Mouse (Mus musculus): ENCODE measurements around the gene C1s2. TPM values are rescaled to one million over a fixed set of nuclear protein-coding genes. Genes with fewer than 3 reads are reported as not detected.
"Not testable (repeated sequence)": the region's sequence is repeated elsewhere in the genome, so short reads cannot be mapped to it uniquely, and the experiment has no call there.

The C1s2 gene
- polyA plus RNA-seq, 1 experiment, result 0.20 TPM

DNA sequence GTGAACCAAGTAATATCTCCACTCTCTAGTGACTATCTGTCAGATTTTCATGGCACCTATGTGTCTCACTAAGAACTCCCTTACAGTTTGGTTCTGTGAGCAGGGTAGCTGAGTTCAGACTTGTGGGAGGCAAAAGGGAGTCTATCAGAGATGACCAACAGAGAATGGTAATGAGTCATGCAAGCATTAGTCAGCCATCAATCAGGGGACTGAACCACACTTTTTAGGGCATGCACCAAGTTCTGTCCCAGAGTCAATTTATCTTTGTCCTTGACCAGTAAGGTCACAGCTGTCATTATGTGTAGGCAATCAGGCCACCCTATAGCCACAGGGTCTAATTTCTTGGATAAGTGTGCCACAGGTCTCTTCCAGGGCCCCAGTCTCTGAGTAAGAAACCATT, 47.1 kb downstream of the C1s2 start:
- DNase-seq, result no peak
- Histone ChIP-seq H3K4me1 (ENCODE audit: control insufficient read depth, insufficient read depth, low read length) (no peaks in the 10 kb centered on the region), H3K4me3 (ENCODE audit: insufficient read depth, low read depth, low read length) (no peak overlapping the region), H3K27ac (ENCODE audit: insufficient read depth, low read depth, low read length) (no peak overlapping the region), H3K27me3 (replicated peaks; ENCODE audit: control insufficient read depth, insufficient read depth, low read length) (no peaks in the 10 kb centered on the region), H3K36me3 (ENCODE audit: control insufficient read depth, insufficient read depth, low read length) (no peaks in the 10 kb centered on the region)
- no peak for TF ChIP-seq POLR2A (IDR thresholded peaks at IDR 0.05; ENCODE audit: low read depth, low read length)
- no peak for TF ChIP-seq CTCF (conservative IDR thresholded peaks at IDR 0.05; ENCODE audit: insufficient read depth, insufficient read length, low read depth, low read length)

DNA sequence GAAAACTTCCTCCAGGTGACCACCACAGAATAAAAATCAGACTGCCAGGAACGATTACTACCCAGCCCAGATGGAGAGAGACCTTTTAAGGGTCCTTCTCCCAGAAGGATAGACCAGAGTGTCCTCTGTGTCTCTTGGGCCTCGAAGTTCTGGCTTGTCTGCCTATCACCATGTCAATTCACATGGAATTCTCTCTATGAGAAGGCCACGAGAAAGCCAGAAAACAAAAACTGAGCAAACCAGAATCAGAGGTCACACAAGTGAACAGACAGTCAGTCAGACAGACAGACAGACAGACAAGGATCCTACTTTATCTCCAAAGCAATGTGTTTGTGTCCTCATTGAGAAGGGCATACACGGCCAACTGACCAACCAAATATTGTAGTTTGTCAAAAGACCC, 49.6 kb downstream of the C1s2 start:
- no peak overlapping the region for H3K27ac ChIP-seq (ENCODE audit: insufficient read depth, low read depth, low read length)
- no peaks in the 10 kb centered on the region for H3K4me1 ChIP-seq (ENCODE audit: control insufficient read depth, insufficient read depth, low read length)
- WGBS, result 74% methylated on average over 4 of the region's 4 CpGs
- H3K27me3 ChIP-seq (replicated peaks; ENCODE audit: control insufficient read depth, insufficient read depth, low read length), result no peaks in the 10 kb centered on the region
- no peak for TF ChIP-seq CTCF (conservative IDR thresholded peaks at IDR 0.05; ENCODE audit: insufficient read depth, insufficient read length, low read depth, low read length)
- no peak for TF ChIP-seq POLR2A (IDR thresholded peaks at IDR 0.05; ENCODE audit: low read depth, low read length)
- no peak overlapping the region for H3K4me3 ChIP-seq (ENCODE audit: insufficient read depth, low read depth, low read length)
- no peak for DNase-seq
- no peaks in the 10 kb centered on the region for H3K36me3 ChIP-seq (ENCODE audit: control insufficient read depth, insufficient read depth, low read length)

DNA sequence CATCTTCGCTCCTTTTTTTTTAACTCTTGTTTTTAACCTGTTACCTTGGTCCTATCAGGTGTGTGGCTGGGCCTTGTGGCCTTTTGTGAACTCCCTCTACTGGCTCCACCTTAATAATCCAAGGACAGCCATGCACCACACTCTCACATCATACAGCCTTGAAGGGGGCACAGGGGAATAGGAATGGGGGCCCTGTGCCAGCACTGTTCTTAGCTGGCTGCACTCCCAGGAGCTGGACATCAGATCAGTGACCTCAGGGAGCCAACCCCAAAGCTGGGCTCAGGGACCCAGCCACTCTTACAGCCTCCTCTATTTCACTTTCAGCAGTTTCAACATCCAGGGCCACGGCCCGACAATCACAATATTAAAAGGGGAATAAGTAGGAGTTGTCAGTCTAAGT, 50.1 kb downstream of the C1s2 start:
- H3K4me3 ChIP-seq (ENCODE audit: insufficient read depth, low read depth, low read length), result no peak overlapping the region
- TF ChIP-seq CTCF (conservative IDR thresholded peaks at IDR 0.05; ENCODE audit: insufficient read depth, insufficient read length, low read depth, low read length) (no peak), POLR2A (IDR thresholded peaks at IDR 0.05; ENCODE audit: low read depth, low read length) (no peak)
- no peaks in the 10 kb centered on the region for H3K36me3 ChIP-seq (ENCODE audit: control insufficient read depth, insufficient read depth, low read length)
- no peak for DNase-seq
- H3K27ac ChIP-seq (ENCODE audit: insufficient read depth, low read depth, low read length), result no peak overlapping the region
- H3K27me3 ChIP-seq (replicated peaks; ENCODE audit: control insufficient read depth, insufficient read depth, low read length), result no peaks in the 10 kb centered on the region
- H3K4me1 ChIP-seq (ENCODE audit: control insufficient read depth, insufficient read depth, low read length), result no peaks in the 10 kb centered on the region
- WGBS, result 76% methylated on average over 3 of the region's 3 CpGs

DNA sequence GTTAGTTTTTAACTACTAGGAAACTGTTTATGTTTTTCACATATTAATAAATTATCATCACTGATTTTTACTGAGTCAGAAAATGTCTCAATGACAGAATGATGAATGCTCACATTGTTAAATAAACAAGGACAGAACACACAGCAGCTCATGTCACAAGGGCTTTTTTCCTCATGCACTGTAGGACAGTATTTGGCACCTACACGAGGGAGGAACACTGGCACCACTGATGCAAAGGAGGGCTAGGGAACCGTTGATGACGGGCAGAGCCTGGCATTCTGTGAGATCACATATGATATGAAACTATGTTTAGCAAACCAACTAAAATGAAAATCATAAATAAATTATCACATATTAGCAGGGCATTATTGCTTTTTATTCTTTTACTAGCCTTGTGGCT, 51.0 kb downstream of the C1s2 start:
- no peaks in the 10 kb centered on the region for H3K27me3 ChIP-seq (replicated peaks; ENCODE audit: control insufficient read depth, insufficient read depth, low read length)

DNA sequence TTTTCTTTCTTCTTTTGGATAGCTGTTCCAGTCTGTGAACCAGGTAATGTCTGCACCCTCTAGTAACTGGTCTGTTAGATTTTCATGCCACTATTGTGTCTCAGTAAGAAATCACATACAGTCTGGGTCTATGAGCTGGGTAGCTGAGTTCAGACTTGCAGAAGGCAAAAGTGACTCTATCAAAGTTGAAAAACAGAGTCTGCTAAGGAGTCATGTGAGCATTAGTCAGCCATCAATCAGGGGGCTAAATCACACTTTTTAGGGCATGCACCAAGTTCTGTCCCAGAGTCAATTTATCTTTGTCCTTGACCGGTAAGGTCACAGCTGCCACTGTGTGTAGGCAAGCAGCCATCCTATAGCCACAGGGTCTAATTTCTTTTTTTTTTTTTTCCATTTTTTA, 53.7 kb downstream of the C1s2 start:
- 79% methylated on average over 1 of the region's 1 CpGs for WGBS
- no peak overlapping the region for H3K4me3 ChIP-seq (ENCODE audit: insufficient read depth, low read depth, low read length)
- H3K27me3 ChIP-seq (replicated peaks; ENCODE audit: control insufficient read depth, insufficient read depth, low read length), result no peaks in the 10 kb centered on the region
- H3K36me3 ChIP-seq (ENCODE audit: control insufficient read depth, insufficient read depth, low read length), result no peaks in the 10 kb centered on the region
- H3K4me1 ChIP-seq (ENCODE audit: control insufficient read depth, insufficient read depth, low read length), result no peaks in the 10 kb centered on the region
- no peak overlapping the region for H3K27ac ChIP-seq (ENCODE audit: insufficient read depth, low read depth, low read length)
- DNase-seq, result no peak
- no peak for TF ChIP-seq CTCF (conservative IDR thresholded peaks at IDR 0.05; ENCODE audit: insufficient read depth, insufficient read length, low read depth, low read length)
- TF ChIP-seq POLR2A (IDR thresholded peaks at IDR 0.05; ENCODE audit: low read depth, low read length), result no peak

More for the DNA sequence above, 51.0 kb downstream of the C1s2 start:
- H3K4me1 ChIP-seq (ENCODE audit: control insufficient read depth, insufficient read depth, low read length), result no peaks in the 10 kb centered on the region
- WGBS, result 71% methylated on average over 3 of the region's 3 CpGs
- no peak for DNase-seq
- H3K27ac ChIP-seq (ENCODE audit: insufficient read depth, low read depth, low read length), result no peak overlapping the region
- H3K4me3 ChIP-seq (ENCODE audit: insufficient read depth, low read depth, low read length), result no peak overlapping the region
- no peak for TF ChIP-seq CTCF (conservative IDR thresholded peaks at IDR 0.05; ENCODE audit: insufficient read depth, insufficient read length, low read depth, low read length)
- TF ChIP-seq POLR2A (IDR thresholded peaks at IDR 0.05; ENCODE audit: low read depth, low read length), result no peak
- no peaks in the 10 kb centered on the region for H3K36me3 ChIP-seq (ENCODE audit: control insufficient read depth, insufficient read depth, low read length)

DNA sequence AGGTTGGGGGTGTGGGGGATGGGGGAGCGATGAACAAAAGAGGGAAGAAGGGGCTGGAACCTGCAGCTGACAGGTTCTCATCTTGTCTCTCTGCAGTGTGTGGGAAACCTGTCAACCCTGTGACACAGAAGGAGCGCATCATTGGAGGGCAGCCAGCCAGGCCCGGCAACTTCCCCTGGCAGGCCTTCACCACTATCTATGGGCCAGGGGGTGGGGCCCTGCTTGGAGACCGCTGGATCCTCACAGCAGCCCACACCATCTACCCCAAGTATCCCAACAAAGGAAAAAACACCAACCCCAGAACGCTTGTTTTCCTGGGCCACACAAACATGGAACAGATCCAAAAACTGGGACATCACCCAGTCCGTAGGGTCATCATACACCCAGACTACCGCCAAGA, 55.7 kb downstream of the C1s2 start:
- not testable (repeated sequence) for H3K27ac ChIP-seq (ENCODE audit: insufficient read depth, low read depth, low read length); DNase-seq; H3K4me1 ChIP-seq (ENCODE audit: control insufficient read depth, insufficient read depth, low read length); H3K36me3 ChIP-seq (ENCODE audit: control insufficient read depth, insufficient read depth, low read length); H3K4me3 ChIP-seq (ENCODE audit: insufficient read depth, low read depth, low read length); H3K27me3 ChIP-seq (replicated peaks; ENCODE audit: control insufficient read depth, insufficient read depth, low read length)
- 79% methylated on average over 6 of the region's 7 CpGs for WGBS

DNA sequence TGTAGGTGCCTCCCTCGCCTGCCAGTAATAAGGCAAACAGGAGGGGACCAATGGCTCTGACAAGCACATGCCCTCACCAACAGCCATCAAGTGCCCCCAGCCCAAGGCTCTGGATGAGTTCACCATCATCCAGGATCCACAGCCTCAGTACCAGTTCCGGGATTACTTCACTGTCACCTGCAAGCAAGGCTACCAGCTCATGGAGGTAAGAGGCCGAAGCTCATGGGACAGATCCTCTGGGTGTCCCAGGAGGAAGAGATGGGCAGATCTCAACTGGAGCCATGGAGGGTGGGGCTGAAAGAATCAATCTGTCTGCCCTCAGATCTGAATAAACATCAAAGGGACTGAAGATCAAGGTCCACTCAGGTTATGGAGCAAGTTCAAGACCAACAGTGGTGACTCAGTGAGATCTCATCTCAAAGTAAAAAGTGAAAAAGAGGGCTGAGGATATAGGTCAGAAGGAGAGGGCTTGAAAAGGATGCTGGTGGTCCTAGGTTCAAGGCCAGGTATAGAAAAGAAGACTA, 60.7 kb downstream of the C1s2 start:
- not testable (repeated sequence) for H3K27me3 ChIP-seq (replicated peaks; ENCODE audit: control insufficient read depth, insufficient read depth, low read length); DNase-seq
- WGBS, result 94% methylated on average over 3 of the region's 3 CpGs

More for the DNA sequence above, 60.7 kb downstream of the C1s2 start:
- not testable (repeated sequence) for H3K36me3 ChIP-seq (ENCODE audit: control insufficient read depth, insufficient read depth, low read length); H3K4me3 ChIP-seq (ENCODE audit: insufficient read depth, low read depth, low read length); H3K4me1 ChIP-seq (ENCODE audit: control insufficient read depth, insufficient read depth, low read length); H3K27ac ChIP-seq (ENCODE audit: insufficient read depth, low read depth, low read length)

Other genes with a start within 250 kb of the C1s2 start
- 62.0 and 62.8 TPM in 2 replicates for gene Pex5, start 221.0 kb downstream of the C1s2 start, polyA plus RNA-seq (2012; rRNA removed)
- 12.6 and 15.5 TPM in 2 replicates for gene Clstn3, start 171.3 kb downstream of the C1s2 start, polyA plus RNA-seq (2012; rRNA removed)
- 14.2 and 14.3 TPM in 2 replicates for gene C1rl, start 143.0 kb downstream of the C1s2 start, polyA plus RNA-seq (2012; rRNA removed)
- gene C1ra, start 123.7 kb downstream of the C1s2 start, polyA plus RNA-seq (2012; rRNA removed), result 24.8 and 26.5 TPM in 2 replicates
- gene C1s1, start 93.7 kb downstream of the C1s2 start, polyA plus RNA-seq (2012; rRNA removed), result 34.0 and 38.1 TPM in 2 replicates
- gene C1rb, start 65.8 kb downstream of the C1s2 start, polyA plus RNA-seq (2012; rRNA removed), result not detected in 2 replicates
- gene Lpcat3, start 26.9 kb upstream of the C1s2 start, polyA plus RNA-seq (2012; rRNA removed), result 215 and 231 TPM in 2 replicates
- 50.5 and 67.4 TPM in 2 replicates for gene Emg1, start 76.1 kb upstream of the C1s2 start, polyA plus RNA-seq (2012; rRNA removed)
- gene Phb2, start 76.3 kb upstream of the C1s2 start, polyA plus RNA-seq (2012; rRNA removed), result 181 and 193 TPM in 2 replicates
- gene Ptpn6, start 102.6 kb upstream of the C1s2 start, polyA plus RNA-seq (2012; rRNA removed), result 21.5 and 31.7 TPM in 2 replicates
- gene Grcc10, start 105.3 kb upstream of the C1s2 start, polyA plus RNA-seq (2012; rRNA removed), result 387 and 474 TPM in 2 replicates
- gene Gm45234, start 119.9 kb upstream of the C1s2 start, polyA plus RNA-seq (2012; rRNA removed), result not detected in 2 replicates
- gene Atn1, start 120.4 kb upstream of the C1s2 start, polyA plus RNA-seq (2012; rRNA removed), result 49.1 and 65.4 TPM in 2 replicates
- gene Eno2, start 133.6 kb upstream of the C1s2 start, polyA plus RNA-seq (2012; rRNA removed), result 2.6 and 3.2 TPM in 2 replicates
- 0.41 and 0.66 TPM in 2 replicates for gene Lrrc23, start 143.6 kb upstream of the C1s2 start, polyA plus RNA-seq (2012; rRNA removed)
- 33.7 and 36.7 TPM in 2 replicates for gene Spsb2, start 172.6 kb upstream of the C1s2 start, polyA plus RNA-seq (2012; rRNA removed)
- 1,044 and 1,055 TPM in 2 replicates for gene Tpi1, start 178.2 kb upstream of the C1s2 start, polyA plus RNA-seq (2012; rRNA removed)
- gene Usp5, start 193.4 kb upstream of the C1s2 start, polyA plus RNA-seq (2012; rRNA removed), result 66.2 and 74.0 TPM in 2 replicates
- 4.2 and 4.3 TPM in 2 replicates for gene Cdca3, start 193.5 kb upstream of the C1s2 start, polyA plus RNA-seq (2012; rRNA removed)
- gene Gnb3, start 204.2 kb upstream of the C1s2 start, polyA plus RNA-seq (2012; rRNA removed), result 0.16 and 0.41 TPM in 2 replicates
- 15.8 and 19.1 TPM in 2 replicates for gene P3h3, start 221.7 kb upstream of the C1s2 start, polyA plus RNA-seq (2012; rRNA removed)
- gene Gpr162, start 227.9 kb upstream of the C1s2 start, polyA plus RNA-seq (2012; rRNA removed), result 4.0 and 5.6 TPM in 2 replicates